Mouse (Mus musculus) retina, postnatal 7 days (tissue): ENCODE data around the gene 2410015M20Rik.
A peak's percentile ranks its signal among the peaks of the same experiment; 100 is the strongest.

Source experiments
- DNase-seq: peaks from one replicate; pipeline ENCODE4 v3.0.0-alpha.2; 2012; ENCODE audit warnings: low read depth, low spot score

Gene 2410015M20Rik

GRCm38 (mm10) chr17:56572154-56572553, 37.4 kb downstream of the 2410015M20Rik start:
- no peak for DNase-seq

- no peak for DNase-seq
These were observed 39.3 kb downstream of the 2410015M20Rik start for GRCm38 (mm10) chr17:56570287-56570686.

- DNase-seq: no peak
These were observed 42.2 kb downstream of the 2410015M20Rik start for GRCm38 (mm10) chr17:56567370-56567769.

- no peak for DNase-seq
These were observed 42.7 kb downstream of the 2410015M20Rik start for GRCm38 (mm10) chr17:56566918-56567317.

GRCm38 (mm10) chr17:56566293-56566692, 43.3 kb downstream of the 2410015M20Rik start:
- DNase-seq: no peak

DNA sequence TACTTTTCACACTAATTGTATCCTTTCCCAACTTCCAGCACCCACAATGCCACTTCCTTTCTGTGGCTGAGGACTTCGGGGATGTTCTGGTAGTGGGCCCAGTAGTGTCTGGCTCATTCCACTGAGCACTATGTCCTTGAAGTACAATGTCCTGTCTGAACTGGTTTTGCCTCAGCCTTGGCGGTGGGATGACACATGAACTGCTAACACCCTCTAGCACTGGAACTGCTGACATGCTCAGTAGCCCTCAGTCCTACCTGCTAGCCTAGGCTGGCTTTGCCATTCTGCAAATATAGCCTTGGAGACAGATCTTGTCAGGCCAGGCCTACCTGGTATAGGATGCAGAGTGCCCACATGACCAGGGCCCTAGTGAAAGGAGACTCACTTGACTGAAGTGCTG, 47.7 kb downstream of the 2410015M20Rik start:
- DNase-seq: no peak

DNA sequence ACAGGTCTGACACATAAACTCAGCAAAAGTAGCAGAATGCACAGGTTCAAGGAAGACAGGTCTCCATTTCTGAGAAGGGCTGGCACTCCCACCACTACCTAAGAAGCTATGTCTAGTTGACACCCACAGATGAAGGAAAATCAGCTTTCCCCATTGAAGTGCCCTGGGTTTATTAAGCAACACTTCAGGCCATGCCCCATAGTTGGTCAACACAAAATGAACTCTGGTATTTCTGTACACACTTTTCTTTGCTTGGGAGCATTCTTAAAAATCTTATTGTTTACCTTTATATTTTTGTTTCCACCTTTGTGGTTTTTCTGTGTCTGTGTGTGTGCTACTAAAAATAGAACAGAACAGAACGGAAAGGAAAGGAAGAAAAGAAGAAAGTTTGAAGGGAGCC, 49.4 kb downstream of the 2410015M20Rik start:
- no peak for DNase-seq

DNA sequence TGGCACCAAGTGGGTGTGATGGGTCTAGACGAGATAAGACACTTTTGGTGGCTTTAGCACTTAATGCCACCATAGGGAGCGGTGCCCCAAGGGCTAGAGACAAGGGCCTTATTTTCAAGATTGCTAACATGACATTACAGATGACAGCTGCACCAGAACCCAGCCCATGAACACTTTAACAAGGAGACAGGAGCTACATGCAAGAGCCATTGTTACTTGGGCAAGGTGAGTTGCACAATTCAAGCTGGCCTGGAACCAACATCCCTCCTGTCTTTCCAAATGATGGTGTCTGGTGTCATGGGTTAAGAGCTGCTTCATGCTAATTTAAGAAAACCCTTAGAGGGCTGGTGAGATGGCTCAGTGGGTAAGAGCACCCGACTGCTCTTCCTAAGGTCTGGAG, 50.2 kb downstream of the 2410015M20Rik start:
- no peak for DNase-seq

- peak; percentile 64 for DNase-seq
These were observed 51.1 kb downstream of the 2410015M20Rik start for GRCm38 (mm10) chr17:56558448-56558847.
